Mouse (Mus musculus) testis, adult 2 months (tissue): ENCODE measurements around the gene Hoxd4.

Experiments
- CTCF ChIP-seq: fragments of 200-500 bp; IDR thresholded peaks from 2 replicates; pipeline ENCODE4 v1.5.1; 2012; ENCODE audit warnings: low read depth, mild to moderate bottlenecking, inconsistent platforms, low read length, moderate library complexity; ENCODE audit not compliant: control insufficient read depth, insufficient read depth, insufficient replicate concordance
- POLR2A ChIP-seq: fragments of 200-500 bp; IDR thresholded peaks from 2 replicates; pipeline ENCODE4 v1.6.1; 2012; ENCODE audit warnings: low read depth, mild to moderate bottlenecking, inconsistent platforms, low read length, moderate library complexity; ENCODE audit not compliant: control insufficient read depth

GRCm38 (mm10) chr2:74713239-74714150 lies 1.8 kb downstream of the Hoxd4 start:
- TF ChIP-seq POLR2A = no peak
- no peak for TF ChIP-seq CTCF
